Mouse (Mus musculus) adipocyte (in vitro differentiated cells): ENCODE data around the gene Adgrg6.
A peak's percentile ranks its signal among the peaks of the same experiment; 100 is the strongest.

Source experiments
- DNase-seq: peaks from one replicate; pipeline ENCODE4 v3.0.0-alpha.2; 2016; ENCODE audit warnings: low spot score

Gene Adgrg6

DNA sequence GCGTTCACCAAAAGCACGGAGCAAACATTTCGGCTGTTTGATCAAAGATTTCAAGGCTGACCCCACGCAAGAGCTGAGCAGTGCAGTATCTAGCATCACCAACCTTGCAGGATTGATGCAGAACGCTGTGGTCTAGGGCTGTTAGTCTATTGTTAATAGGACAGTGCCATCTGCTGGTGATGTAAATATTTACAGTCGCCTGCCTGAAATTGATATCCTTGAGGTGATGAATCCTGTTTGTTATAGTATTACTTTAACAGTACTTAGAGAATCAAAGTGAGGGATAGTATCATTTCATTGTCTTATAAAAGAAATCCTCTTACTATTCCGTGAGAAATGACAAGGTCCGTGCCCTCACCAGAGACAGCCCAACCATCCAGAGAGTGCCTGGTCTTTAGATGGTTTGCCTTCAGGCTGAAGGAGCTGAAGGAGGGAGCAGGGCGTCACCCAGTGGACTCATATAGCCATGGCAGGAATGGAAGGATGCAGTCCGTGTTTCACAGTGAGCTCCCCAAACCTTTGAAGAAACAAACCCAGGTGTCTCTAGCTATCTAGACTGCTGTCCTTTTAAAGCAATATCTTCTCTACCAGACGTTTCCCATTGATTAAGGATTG is 154.3 kb downstream of the Adgrg6 start:
- DNase-seq = peak; percentile 85

DNA sequence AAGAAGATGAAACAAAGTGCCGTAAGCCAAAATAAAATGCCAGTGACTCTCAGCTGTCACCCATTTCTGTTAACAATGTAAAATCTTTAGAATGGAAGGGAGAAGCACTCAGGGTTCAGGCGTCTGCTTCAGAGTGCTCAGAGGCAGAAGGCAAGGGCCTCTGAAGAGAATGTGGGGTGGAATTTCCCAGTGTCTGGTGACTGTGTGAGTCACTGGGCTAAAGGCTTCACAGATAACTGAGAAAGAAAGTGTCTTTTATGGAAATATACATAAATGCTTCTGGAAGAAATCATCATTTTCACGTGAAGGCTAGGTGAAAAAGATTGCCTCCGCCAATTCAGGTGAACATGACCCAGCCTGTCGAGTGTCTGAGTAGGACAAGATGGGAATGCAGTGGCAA is 159.9 kb downstream of the Adgrg6 start:
- DNase-seq = peak; percentile 43

DNA sequence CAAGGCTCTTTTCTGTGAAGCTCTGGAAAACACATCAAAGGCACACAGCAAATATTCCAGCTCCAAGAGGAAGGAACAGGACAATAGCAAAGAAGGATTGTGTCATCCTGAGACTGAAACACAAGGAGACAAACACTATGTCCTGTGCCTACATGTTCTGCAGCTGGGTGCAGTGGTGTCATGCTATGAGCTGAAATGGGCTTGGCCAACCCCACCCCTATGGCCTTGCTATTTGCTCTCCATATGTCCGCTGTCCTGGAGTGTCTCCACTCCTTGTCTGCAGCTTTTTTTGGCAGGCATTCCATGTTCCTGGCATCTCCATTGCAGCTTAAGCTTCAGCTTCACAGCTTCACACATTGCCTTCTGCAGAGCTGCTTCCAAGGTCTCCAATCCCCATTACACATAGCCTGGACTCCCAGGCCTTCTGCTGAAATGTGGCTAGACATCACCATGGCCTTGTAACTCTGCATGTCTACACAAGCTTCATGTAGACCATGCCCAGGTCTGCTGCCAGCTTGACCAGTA is 180.3 kb downstream of the Adgrg6 start:
- peak; percentile 17 for DNase-seq

- no peak for DNase-seq
Measured at GRCm38 (mm10) chr10:14363226-14363625, 182.2 kb downstream of the Adgrg6 start.

- no peak for DNase-seq
Measured at GRCm38 (mm10) chr10:14358271-14358670, 187.2 kb downstream of the Adgrg6 start.
